Mouse (Mus musculus) right cerebral cortex, adult 18-20 months (tissue): Measurements from ENCODE around the gene Matn1.

Source experiments
- DNase-seq: peaks from one replicate; pipeline ENCODE4 v3.0.0; 2022; ENCODE audit warnings: mixed read lengths

The Matn1 gene

DNA sequence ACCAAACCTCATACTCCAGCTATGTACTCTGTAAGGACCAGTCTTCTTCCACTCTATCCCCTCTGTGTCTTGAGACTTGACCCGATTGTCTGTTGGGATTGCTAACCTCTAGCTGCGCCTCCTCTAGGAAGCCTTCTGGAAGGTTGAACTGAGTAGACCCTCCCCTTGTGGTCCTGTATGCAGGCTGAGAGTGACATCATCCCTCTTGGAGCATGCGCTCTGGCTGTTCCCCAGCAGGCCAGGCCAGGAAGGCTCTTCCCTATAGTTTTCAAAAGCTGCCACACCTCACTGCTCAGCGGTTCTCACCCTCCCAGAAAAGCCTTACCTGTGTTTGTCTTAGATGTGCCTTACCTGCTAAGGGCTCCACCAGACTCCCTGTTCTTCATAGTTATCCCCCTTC is 42.9 kb downstream of the Matn1 start:
- no peak for DNase-seq

DNA sequence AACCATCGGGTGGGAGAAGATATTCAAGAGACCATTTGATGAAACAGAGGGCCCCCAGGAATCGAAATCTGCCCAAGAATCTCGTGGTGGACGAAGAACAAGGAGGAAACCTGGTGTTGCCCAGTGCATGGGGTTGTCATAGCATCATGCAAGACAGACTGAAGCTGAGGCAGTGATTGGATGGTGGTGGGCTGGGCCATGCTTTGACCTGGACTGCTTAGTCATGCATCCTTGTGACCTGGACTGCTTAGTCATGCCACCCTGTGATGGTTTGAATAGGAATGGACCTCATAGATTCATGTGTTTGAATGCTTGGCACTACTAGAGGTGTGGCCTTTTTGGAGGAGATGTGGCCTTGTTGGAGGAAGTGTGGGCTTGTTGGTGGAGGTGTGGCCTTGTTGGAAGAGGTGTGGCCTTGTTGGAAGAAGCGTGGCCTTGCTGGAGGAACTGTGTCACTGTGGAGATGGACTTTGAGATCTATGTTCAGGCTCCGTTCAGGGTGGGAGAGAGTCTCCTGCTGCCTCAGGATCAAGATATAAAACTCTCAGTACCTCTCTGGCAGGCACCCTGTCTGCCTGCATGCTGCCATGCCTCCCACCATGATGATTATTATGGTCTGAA is 44.1 kb downstream of the Matn1 start:
- no peak for DNase-seq

DNA sequence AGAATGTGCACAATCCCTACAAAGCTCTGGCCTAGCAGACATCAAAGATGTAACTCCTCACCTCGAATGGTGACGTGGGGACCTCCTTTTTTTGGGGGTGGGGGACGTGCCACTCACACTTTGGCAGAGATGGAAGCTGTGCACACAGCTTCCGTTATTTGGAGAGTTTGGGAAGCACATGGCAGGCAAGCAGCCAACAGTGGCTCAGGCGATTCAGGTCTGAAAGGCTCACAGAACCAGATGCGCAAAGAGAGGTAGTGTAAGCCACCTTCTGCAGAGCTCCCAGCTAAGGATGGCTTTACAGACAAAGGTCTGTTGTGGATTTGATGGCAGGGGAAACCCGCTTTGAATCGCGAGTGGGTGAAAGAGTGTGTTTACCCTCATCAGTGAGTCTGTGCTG is 45.0 kb downstream of the Matn1 start:
- no peak for DNase-seq

DNA sequence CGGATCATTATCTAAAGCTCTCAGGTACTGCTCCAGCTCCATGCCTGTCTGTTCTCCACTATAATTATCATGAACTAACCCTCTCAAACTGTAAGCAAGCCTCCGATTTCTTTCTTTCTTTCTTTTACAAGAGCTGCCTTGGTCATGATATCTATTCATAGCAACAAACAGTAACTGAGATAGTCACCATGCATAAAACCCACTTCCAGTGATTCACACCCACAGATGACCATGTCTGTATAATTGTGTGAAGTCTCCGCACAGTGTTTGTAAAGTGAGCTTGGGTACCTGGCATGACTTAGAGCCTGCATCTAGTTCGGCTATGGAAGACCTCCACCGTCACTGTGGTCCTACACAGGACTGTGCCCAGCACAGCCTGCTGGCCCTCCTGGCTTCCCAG is 46.8 kb downstream of the Matn1 start:
- no peak for DNase-seq

DNA sequence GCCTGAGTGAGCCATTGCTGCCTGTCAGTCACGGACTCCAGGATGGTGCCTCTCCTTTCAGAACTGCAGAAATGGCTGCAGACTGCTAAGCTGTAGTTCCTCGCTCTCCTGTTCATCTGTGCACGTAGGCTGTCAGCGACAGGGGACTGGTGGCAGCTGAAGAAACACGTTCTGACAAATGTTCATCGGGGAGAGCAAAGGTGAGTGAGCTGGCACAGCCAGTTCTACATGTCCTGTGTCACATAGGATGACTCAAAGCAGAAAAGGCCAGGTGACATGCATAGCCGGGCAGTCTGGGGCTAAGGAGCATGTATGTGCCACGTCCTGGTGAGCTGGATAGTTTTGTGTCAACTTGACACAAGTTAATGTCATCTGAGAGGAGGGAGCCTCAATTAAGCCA is 50.4 kb downstream of the Matn1 start:
- no peak for DNase-seq

DNA sequence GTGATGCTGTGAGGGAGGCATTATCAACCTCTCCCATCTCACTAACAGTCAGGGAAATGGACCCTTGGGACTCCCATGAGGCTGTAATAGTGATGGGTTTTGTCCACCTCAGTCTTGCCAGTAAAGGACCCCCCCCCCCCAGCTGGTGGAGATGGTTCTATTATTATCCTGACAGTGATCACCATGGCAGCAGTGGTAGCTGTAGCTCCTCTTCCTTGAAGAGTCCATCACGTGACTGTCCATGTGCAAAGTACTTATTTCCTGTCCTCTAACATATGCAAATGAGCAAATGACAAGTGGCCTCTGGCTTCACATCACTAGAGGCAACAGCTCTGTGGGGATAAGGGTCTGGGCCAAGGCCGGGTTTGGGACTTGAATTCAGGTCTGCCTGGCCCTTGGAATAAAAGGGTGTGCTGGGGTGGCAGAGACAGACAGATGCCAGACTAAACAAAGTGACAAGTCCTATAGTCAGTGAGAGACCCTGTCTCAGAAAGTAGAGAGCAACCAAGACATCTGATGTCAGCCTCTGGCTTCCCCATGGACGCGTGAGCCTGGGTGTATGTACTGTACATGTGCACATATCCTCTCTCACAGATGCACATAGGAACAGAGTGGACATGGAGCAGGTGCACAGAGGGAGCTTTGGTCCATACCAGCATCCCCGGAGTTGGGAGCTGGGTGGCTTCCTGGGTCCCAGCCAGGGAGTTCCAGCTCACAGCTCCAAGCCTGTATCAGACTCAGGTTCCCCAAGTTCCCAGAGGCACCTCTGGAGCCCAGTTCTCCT is 55.8 kb downstream of the Matn1 start:
- DNase-seq: no peak

DNA sequence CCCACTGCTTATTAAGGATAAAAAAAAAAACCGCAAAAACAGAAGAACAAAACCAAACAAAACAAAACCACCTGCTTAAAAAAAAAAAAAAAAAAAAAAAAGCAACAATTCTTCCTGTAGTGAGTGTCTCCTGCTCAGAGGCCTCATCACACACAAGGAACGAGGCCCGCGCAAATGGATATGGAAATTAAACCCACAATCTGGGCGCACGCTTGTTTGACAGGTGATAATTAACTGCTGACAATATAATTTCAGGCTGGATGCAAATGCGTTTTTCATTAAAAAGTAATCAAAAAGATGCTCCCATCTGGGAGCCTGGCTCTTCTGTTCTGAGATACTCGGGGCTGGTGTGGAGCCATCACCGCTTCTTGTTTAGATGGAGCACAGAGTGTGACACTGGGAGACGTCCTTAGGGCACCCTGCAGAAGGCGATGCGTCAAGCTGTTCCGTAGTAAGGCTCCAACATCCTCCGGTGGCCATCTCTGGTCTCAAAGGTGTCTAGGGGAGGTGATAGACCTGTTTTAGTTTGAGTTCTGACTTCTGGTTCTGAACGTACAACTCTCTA is 56.5 kb downstream of the Matn1 start:
- DNase-seq: no peak
